Mouse (Mus musculus) small intestine, adult 2 months (tissue): ENCODE results near the gene Sdc1. TPM values are rescaled to one million over a fixed set of nuclear protein-coding genes. Genes with fewer than 3 reads are reported as not detected.

Experiments
- H3K27ac ChIP-seq: fragments of 200-500 bp; 2 replicates; pipeline ENCODE4 v1.5.1; 2012; ENCODE audit warnings: low read depth, low read length, control low read depth, inconsistent platforms; ENCODE audit not compliant: insufficient read depth
- H3K27me3 ChIP-seq: fragments of 200-500 bp; 2 replicates; pipeline ENCODE4 v1.6.1; 2012; ENCODE audit warnings: mild to moderate bottlenecking, moderate library complexity, low read length, inconsistent platforms; ENCODE audit not compliant: control insufficient read depth, insufficient read depth
- H3K36me3 ChIP-seq: fragments of 200-500 bp; 2 replicates; pipeline ENCODE4 v1.6.1; 2012; ENCODE audit warnings: mild to moderate bottlenecking, low read length, control low read depth, inconsistent platforms; ENCODE audit not compliant: control insufficient read depth, insufficient read depth
- H3K4me1 ChIP-seq: fragments of 200-500 bp; 2 replicates; pipeline ENCODE4 v1.6.1; 2012; ENCODE audit warnings: low read length, inconsistent platforms, mixed read lengths; ENCODE audit not compliant: control insufficient read depth, insufficient read depth, insufficient read length
- H3K4me3 ChIP-seq: fragments of 200-500 bp; 2 replicates; pipeline ENCODE4 v1.5.1; 2012; ENCODE audit warnings: low read depth, mild to moderate bottlenecking, control low read depth, inconsistent platforms, low read length, moderate library complexity
- CTCF ChIP-seq: fragments of 200-500 bp; IDR thresholded peaks from 2 replicates; pipeline ENCODE4 v1.5.1; 2012; ENCODE audit warnings: low read depth, mild to moderate bottlenecking, control low read depth, inconsistent platforms, low read length, moderate library complexity, mixed read lengths; ENCODE audit not compliant: insufficient replicate concordance, insufficient read length; ENCODE audit errors: extremely low read depth
- POLR2A ChIP-seq: fragments of 200-500 bp; IDR thresholded peaks from 2 replicates; pipeline ENCODE4 v1.6.1; 2012; ENCODE audit warnings: low read depth, mild to moderate bottlenecking, control low read depth, inconsistent platforms, low read length, moderate library complexity
- WGBS: fragments of 180-500 bp; shearing (Covaris S2); methylation state at CpG from one replicate; pipeline ENCODE4 v1.1.7; 2018; 5-methylcytosine and 5-hydroxymethylcytosine counted together
- polyA plus RNA-seq: library from polyadenylated mRNA; depleted of rRNA; stranded (reverse); fragments of >200 nt; gene quantifications from 2 replicates; pipeline ENCODE4 v1.2.3, GENCODE M21; 2012

Gene Sdc1
- polyA plus RNA-seq, 1 experiment, result 75.4 TPM

- TF ChIP-seq POLR2A (no peak), CTCF (no peak)
- no peaks in the 10 kb centered on the region for H3K27me3 ChIP-seq
- H3K4me3 ChIP-seq, result no peak overlapping the region
- peak overlapping the region; percentile 77 for H3K27ac ChIP-seq
- WGBS, result 28% methylated on average over 3 of the region's 3 CpGs
- H3K4me1 ChIP-seq, result peaks cover 60% of the 10 kb centered on the region
- no peaks in the 10 kb centered on the region for H3K36me3 ChIP-seq
Measured at GRCm38 (mm10) chr12:8782565-8782964, 11.4 kb downstream of the Sdc1 start.

DNA sequence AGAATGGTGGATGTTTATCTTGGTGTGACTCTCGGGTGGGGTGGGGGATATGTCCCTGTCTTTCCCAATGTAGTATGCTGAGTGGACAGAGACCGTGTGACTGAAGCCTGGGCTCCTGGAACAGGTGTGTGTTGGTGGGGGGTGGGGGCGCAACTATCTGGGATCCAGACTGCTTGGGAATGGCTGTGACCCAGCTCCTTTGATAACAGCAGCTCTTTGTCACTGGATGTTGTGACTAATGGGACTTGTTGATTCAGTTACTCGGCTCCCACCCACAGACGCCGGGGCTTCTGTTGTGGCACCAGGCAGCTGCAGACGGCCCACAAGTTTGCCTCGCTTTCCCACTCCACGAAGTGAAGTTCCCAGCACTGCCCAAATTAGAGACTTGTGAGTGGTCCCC is 13.1 kb downstream of the Sdc1 start:
- Histone ChIP-seq H3K27me3 (no peaks in the 10 kb centered on the region), H3K4me1 (peaks cover 45% of the 10 kb centered on the region), H3K4me3 (no peak overlapping the region), H3K27ac (no peak overlapping the region), H3K36me3 (no peaks in the 10 kb centered on the region)
- WGBS, result 52% methylated on average over 9 of the region's 9 CpGs
- TF ChIP-seq POLR2A, result no peak
- no peak for TF ChIP-seq CTCF

- Histone ChIP-seq H3K4me1 (peaks cover 30% of the 10 kb centered on the region), H3K27ac (no peak overlapping the region), H3K27me3 (no peaks in the 10 kb centered on the region), H3K4me3 (no peak overlapping the region), H3K36me3 (peaks cover 17% of the 10 kb centered on the region)
- WGBS, result 57% methylated on average over 5 of the region's 5 CpGs
- TF ChIP-seq CTCF, result no peak
- TF ChIP-seq POLR2A, result no peak
Measured at GRCm38 (mm10) chr12:8786476-8786875, 15.4 kb downstream of the Sdc1 start.

DNA sequence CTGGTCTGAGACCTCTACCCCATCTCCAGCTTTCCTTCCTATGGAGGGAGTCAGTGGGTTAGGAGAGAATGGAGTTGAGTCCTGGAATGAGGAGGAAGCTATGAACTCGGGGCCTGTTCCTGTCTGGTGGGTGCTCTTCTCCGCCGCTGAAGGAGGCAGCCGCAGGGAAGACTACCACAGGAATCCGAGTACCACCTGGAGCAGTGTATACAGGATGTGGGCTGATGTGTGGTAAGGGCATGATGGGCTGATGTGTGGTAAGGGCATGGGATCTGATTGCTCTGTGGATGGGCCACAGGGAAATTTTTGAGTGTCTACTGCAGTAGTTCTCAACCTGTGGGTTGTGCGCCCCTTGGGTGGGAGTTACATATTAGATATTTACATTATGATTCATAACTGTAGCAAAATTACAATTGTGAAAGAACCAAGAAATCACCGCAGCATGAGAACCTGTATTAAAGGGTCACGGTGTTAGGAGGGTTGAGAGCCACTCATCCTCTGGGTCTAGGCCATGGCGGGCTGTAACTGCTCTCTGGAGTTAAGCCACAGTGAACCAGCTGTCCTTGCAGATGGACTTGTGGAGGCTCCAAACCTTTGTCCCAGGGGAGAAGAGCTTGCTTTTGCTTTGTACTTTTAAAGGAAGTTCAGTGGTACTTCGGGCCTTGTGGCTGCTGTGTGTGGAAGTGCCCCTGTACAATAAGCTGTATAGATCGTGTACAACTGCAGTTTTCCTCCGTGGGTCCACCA is 16.0 kb downstream of the Sdc1 start:
- 71% methylated on average over 12 of the region's 12 CpGs for WGBS
- no peak overlapping the region for H3K27ac ChIP-seq
- no peaks in the 10 kb centered on the region for H3K27me3 ChIP-seq
- H3K36me3 ChIP-seq, result peaks cover 22% of the 10 kb centered on the region
- H3K4me1 ChIP-seq, result peaks cover 23% of the 10 kb centered on the region
- TF ChIP-seq POLR2A, result no peak
- TF ChIP-seq CTCF, result no peak
- no peak overlapping the region for H3K4me3 ChIP-seq

- Histone ChIP-seq H3K27me3 (no peaks in the 10 kb centered on the region), H3K4me3 (no peak overlapping the region), H3K36me3 (peaks cover 26% of the 10 kb centered on the region), H3K27ac (no peak overlapping the region), H3K4me1 (peaks cover 13% of the 10 kb centered on the region)
- 84% methylated on average over 3 of the region's 3 CpGs for WGBS
- TF ChIP-seq CTCF, result no peak
Measured at GRCm38 (mm10) chr12:8788469-8788868, 17.3 kb downstream of the Sdc1 start.

DNA sequence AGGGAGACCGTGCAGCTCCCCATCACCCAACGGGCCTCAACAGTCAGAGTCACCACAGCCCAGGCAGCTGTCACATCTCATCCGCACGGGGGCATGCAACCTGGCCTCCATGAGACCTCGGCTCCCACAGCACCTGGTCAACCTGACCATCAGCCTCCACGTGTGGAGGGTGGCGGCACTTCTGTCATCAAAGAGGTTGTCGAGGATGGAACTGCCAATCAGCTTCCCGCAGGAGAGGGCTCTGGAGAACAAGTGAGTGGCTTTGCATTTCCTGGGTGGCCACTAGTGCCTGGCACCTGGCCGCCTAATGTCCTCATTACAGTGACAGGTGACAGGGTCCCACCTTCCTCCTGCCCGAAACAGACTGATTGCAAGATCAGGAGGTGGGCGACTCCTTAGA is 19.5 kb downstream of the Sdc1 start:
- Histone ChIP-seq H3K36me3 (peaks cover 27% of the 10 kb centered on the region), H3K27me3 (no peaks in the 10 kb centered on the region), H3K4me3 (no peak overlapping the region), H3K27ac (no peak overlapping the region), H3K4me1 (peaks cover 5% of the 10 kb centered on the region; the same call in 1 of the 2 replicates)
- TF ChIP-seq POLR2A, result no peak
- no peak for TF ChIP-seq CTCF
- WGBS, result 86% methylated on average over 12 of the region's 12 CpGs

- TF ChIP-seq POLR2A (no peak), CTCF (no peak)
- H3K27ac ChIP-seq, result no peak overlapping the region
- peaks cover 27% of the 10 kb centered on the region for H3K36me3 ChIP-seq
- 81% methylated on average over 2 of the region's 2 CpGs for WGBS
- no peak overlapping the region for H3K4me3 ChIP-seq
- no peaks in the 10 kb centered on the region; the same call in 1 of the 2 replicates for H3K4me1 ChIP-seq
- no peaks in the 10 kb centered on the region for H3K27me3 ChIP-seq
Measured at GRCm38 (mm10) chr12:8793410-8794051, 22.4 kb downstream of the Sdc1 start.
